Mouse (Mus musculus): ENCODE data around the gene Atp6v1e2. TPM values are rescaled to one million over a fixed set of nuclear protein-coding genes. Genes with fewer than 3 reads are reported as not detected.

The Atp6v1e2 gene
- polyA plus RNA-seq, 1 experiment from 2014 or later, result not detected

GRCm38 (mm10) chr17:86906136-86906461, 41.6 kb downstream of the Atp6v1e2 start:
- H3K36me3 ChIP-seq (ENCODE audit: control insufficient read depth, insufficient read depth, low read length), result no peaks in the 10 kb centered on the region
- H3K4me2 ChIP-seq, result no peak overlapping the region
- no peak overlapping the region for H3K4me3 ChIP-seq (ENCODE audit: low read depth, low read length)
- 0 out of 2 replicates have a peak, but pooled peaks cover 2% of the 10 kb centered on the region for H3K27me3 ChIP-seq (replicated peaks; ENCODE audit: control insufficient read depth, insufficient read depth, low read length)
- ATAC-seq (replicated peaks; ENCODE audit: low FRiP score) (no peak), DNase-seq (ENCODE audit: low spot score) (peak; percentile 75)
- no peak overlapping the region for H3K9ac ChIP-seq (ENCODE audit: low read depth, low read length)
- H3K4me1 ChIP-seq (replicated peaks; ENCODE audit: control insufficient read depth, insufficient read depth, low read length), result peaks cover 8% of the 10 kb centered on the region
- whole genome bisulfite sequencing, result 4% methylated on average over 9 of the region's 9 CpGs
- no peak overlapping the region for H3K27ac ChIP-seq (ENCODE audit: low read depth, low read length)
- no peaks in the 10 kb centered on the region for H3K9me3 ChIP-seq (ENCODE audit: control insufficient read depth, low read length)

GRCm38 (mm10) chr17:86905297-86906135, 42.2 kb downstream of the Atp6v1e2 start:
- ATAC-seq (replicated peaks; ENCODE audit: low FRiP score) (0 out of 2 replicates have a peak, but pooled peaks have one; percentile 44), DNase-seq (ENCODE audit: low spot score) (peak; percentile 35)
- H3K36me3 ChIP-seq (ENCODE audit: control insufficient read depth, insufficient read depth, low read length), result no peaks in the 10 kb centered on the region
- H3K27ac ChIP-seq (ENCODE audit: low read depth, low read length), result no peak overlapping the region
- peaks cover 8% of the 10 kb centered on the region for H3K4me1 ChIP-seq (replicated peaks; ENCODE audit: control insufficient read depth, insufficient read depth, low read length)
- 36% methylated on average over 19 of the region's 19 CpGs for WGBS
- 0 out of 2 replicates have a peak, but pooled peaks cover 2% of the 10 kb centered on the region for H3K27me3 ChIP-seq (replicated peaks; ENCODE audit: control insufficient read depth, insufficient read depth, low read length)
- H3K9me3 ChIP-seq (ENCODE audit: control insufficient read depth, low read length), result no peaks in the 10 kb centered on the region
- H3K4me2 ChIP-seq, result no peak overlapping the region
- H3K9ac ChIP-seq (ENCODE audit: low read depth, low read length), result no peak overlapping the region
- H3K4me3 ChIP-seq (ENCODE audit: low read depth, low read length), result no peak overlapping the region

GRCm38 (mm10) chr17:86904206-86904605, 43.5 kb downstream of the Atp6v1e2 start:
- no peak for ATAC-seq (replicated peaks; ENCODE audit: low FRiP score)
- Histone ChIP-seq H3K27me3 (replicated peaks; ENCODE audit: control insufficient read depth, insufficient read depth, low read length) (0 out of 2 replicates have a peak, but pooled peaks cover 2% of the 10 kb centered on the region), H3K4me2 (no peak overlapping the region), H3K36me3 (ENCODE audit: control insufficient read depth, insufficient read depth, low read length) (no peaks in the 10 kb centered on the region), H3K27ac (ENCODE audit: low read depth, low read length) (no peak overlapping the region), H3K9me3 (ENCODE audit: control insufficient read depth, low read length) (no peaks in the 10 kb centered on the region), H3K4me3 (ENCODE audit: low read depth, low read length) (no peak overlapping the region), H3K4me1 (replicated peaks; ENCODE audit: control insufficient read depth, insufficient read depth, low read length) (peaks cover 8% of the 10 kb centered on the region), H3K9ac (ENCODE audit: low read depth, low read length) (no peak overlapping the region)
- 49% methylated on average over 3 of the region's 3 CpGs for WGBS
- peak; percentile 30 for DNase-seq (ENCODE audit: low spot score)

- no peak overlapping the region for H3K27ac ChIP-seq (ENCODE audit: low read depth, low read length)
- no peaks in the 10 kb centered on the region for H3K9me3 ChIP-seq (ENCODE audit: control insufficient read depth, low read length)
- no peaks in the 10 kb centered on the region for H3K36me3 ChIP-seq (ENCODE audit: control insufficient read depth, insufficient read depth, low read length)
- 21% methylated on average over 7 of the region's 7 CpGs for WGBS
- 0 out of 2 replicates have a peak, but pooled peaks cover 2% of the 10 kb centered on the region for H3K27me3 ChIP-seq (replicated peaks; ENCODE audit: control insufficient read depth, insufficient read depth, low read length)
- peaks cover 8% of the 10 kb centered on the region for H3K4me1 ChIP-seq (replicated peaks; ENCODE audit: control insufficient read depth, insufficient read depth, low read length)
- ATAC-seq (replicated peaks; ENCODE audit: low FRiP score) (no peak), DNase-seq (ENCODE audit: low spot score) (peak; percentile 31)
- H3K4me2 ChIP-seq, result no peak overlapping the region
- no peak overlapping the region for H3K9ac ChIP-seq (ENCODE audit: low read depth, low read length)
- no peak overlapping the region for H3K4me3 ChIP-seq (ENCODE audit: low read depth, low read length)
Measured at GRCm38 (mm10) chr17:86903596-86903995, 44.1 kb downstream of the Atp6v1e2 start.

- WGBS, result 84% methylated on average over 14 of the region's 14 CpGs
- H3K27me3 ChIP-seq (replicated peaks; ENCODE audit: control insufficient read depth, insufficient read depth, low read length), result 0 out of 2 replicates have a peak, but pooled peaks cover 2% of the 10 kb centered on the region
- H3K27ac ChIP-seq (ENCODE audit: low read depth, low read length), result no peak overlapping the region
- ATAC-seq (replicated peaks; ENCODE audit: low FRiP score) (no peak), DNase-seq (ENCODE audit: low spot score) (peak; percentile 19)
- no peaks in the 10 kb centered on the region for H3K9me3 ChIP-seq (ENCODE audit: control insufficient read depth, low read length)
- H3K4me1 ChIP-seq (replicated peaks; ENCODE audit: control insufficient read depth, insufficient read depth, low read length), result peaks cover 8% of the 10 kb centered on the region
- no peaks in the 10 kb centered on the region for H3K36me3 ChIP-seq (ENCODE audit: control insufficient read depth, insufficient read depth, low read length)
- no peak overlapping the region for H3K4me3 ChIP-seq (ENCODE audit: low read depth, low read length)
- H3K9ac ChIP-seq (ENCODE audit: low read depth, low read length), result no peak overlapping the region
- no peak overlapping the region for H3K4me2 ChIP-seq
Measured at GRCm38 (mm10) chr17:86902399-86903067, 45.2 kb downstream of the Atp6v1e2 start.

- Histone ChIP-seq H3K4me3 (ENCODE audit: low read depth, low read length) (no peak overlapping the region), H3K4me2 (no peak overlapping the region), H3K9me3 (ENCODE audit: control insufficient read depth, low read length) (no peaks in the 10 kb centered on the region), H3K36me3 (ENCODE audit: control insufficient read depth, insufficient read depth, low read length) (no peaks in the 10 kb centered on the region), H3K27ac (ENCODE audit: low read depth, low read length) (no peak overlapping the region), H3K4me1 (replicated peaks; ENCODE audit: control insufficient read depth, insufficient read depth, low read length) (peaks cover 8% of the 10 kb centered on the region), H3K9ac (ENCODE audit: low read depth, low read length) (no peak overlapping the region), H3K27me3 (replicated peaks; ENCODE audit: control insufficient read depth, insufficient read depth, low read length) (0 out of 2 replicates have a peak, but pooled peaks cover 2% of the 10 kb centered on the region)
- DNase-seq (ENCODE audit: low spot score), result peak; percentile 28
- WGBS, result 74% methylated on average over 5 of the region's 5 CpGs
- ATAC-seq (replicated peaks; ENCODE audit: low FRiP score), result no peak
Measured at GRCm38 (mm10) chr17:86900564-86900963, 47.1 kb downstream of the Atp6v1e2 start.

- Histone ChIP-seq H3K36me3 (ENCODE audit: control insufficient read depth, insufficient read depth, low read length) (no peaks in the 10 kb centered on the region), H3K4me3 (ENCODE audit: low read depth, low read length) (no peak overlapping the region), H3K9me3 (ENCODE audit: control insufficient read depth, low read length) (no peaks in the 10 kb centered on the region), H3K27ac (ENCODE audit: low read depth, low read length) (no peak overlapping the region), H3K4me2 (no peak overlapping the region), H3K27me3 (replicated peaks; ENCODE audit: control insufficient read depth, insufficient read depth, low read length) (0 out of 2 replicates have a peak, but pooled peaks cover 2% of the 10 kb centered on the region), H3K4me1 (replicated peaks; ENCODE audit: control insufficient read depth, insufficient read depth, low read length) (peaks cover 8% of the 10 kb centered on the region; the same call in 1 of the 2 replicates), H3K9ac (ENCODE audit: low read depth, low read length) (no peak overlapping the region)
- DNase-seq (ENCODE audit: low spot score) (peak; percentile 9), ATAC-seq (replicated peaks; ENCODE audit: low FRiP score) (no peak)
- 79% methylated on average over 5 of the region's 5 CpGs for WGBS
Measured at GRCm38 (mm10) chr17:86899821-86900220, 47.9 kb downstream of the Atp6v1e2 start.

GRCm38 (mm10) chr17:86897486-86898165, 50.1 kb downstream of the Atp6v1e2 start:
- Histone ChIP-seq H3K4me2 (no peak overlapping the region), H3K36me3 (ENCODE audit: control insufficient read depth, insufficient read depth, low read length) (no peaks in the 10 kb centered on the region), H3K4me1 (replicated peaks; ENCODE audit: control insufficient read depth, insufficient read depth, low read length) (no peaks in the 10 kb centered on the region), H3K9me3 (ENCODE audit: control insufficient read depth, low read length) (no peaks in the 10 kb centered on the region), H3K4me3 (ENCODE audit: low read depth, low read length) (no peak overlapping the region), H3K27me3 (replicated peaks; ENCODE audit: control insufficient read depth, insufficient read depth, low read length) (no peaks in the 10 kb centered on the region), H3K27ac (ENCODE audit: low read depth, low read length) (no peak overlapping the region), H3K9ac (ENCODE audit: low read depth, low read length) (no peak overlapping the region)
- 94% methylated on average over 6 of the region's 6 CpGs for WGBS
- ATAC-seq (replicated peaks; ENCODE audit: low FRiP score) (no peak), DNase-seq (ENCODE audit: low spot score) (peak; percentile 21)

Measured in liver, embryonic 11.5 days (tissue).